Mouse (Mus musculus): ENCODE data around the gene Gm42791. TPM values are rescaled to one million over a fixed set of nuclear protein-coding genes. Genes with fewer than 3 reads are reported as not detected.
A peak's percentile ranks its signal among the peaks of the same experiment; 100 is the strongest.

Gm42791 gene
- polyA plus RNA-seq, 1 experiment from 2014 or later = 1.0 TPM

DNA sequence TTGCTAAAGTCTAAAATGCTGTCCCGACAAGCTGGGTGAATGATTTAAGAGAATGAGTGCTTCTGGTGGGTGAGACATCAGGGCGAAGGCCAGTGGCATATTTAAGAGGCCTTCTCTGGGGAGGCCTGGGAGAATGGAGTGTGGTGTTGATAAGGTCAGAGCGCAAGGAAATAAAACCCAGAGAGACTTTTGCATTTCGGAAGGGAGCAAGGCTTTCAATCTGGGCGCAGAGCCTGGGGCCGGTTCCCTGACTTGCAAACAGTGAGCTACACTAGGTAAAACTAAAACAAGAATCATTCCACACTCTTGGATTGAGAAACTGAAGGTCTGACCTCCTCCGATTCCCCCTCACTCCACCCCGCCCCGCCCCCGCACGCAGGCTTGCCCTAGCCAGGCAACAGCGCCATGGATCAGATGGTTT lies 4.0 kb downstream of the Gm42791 start:
- ATAC-seq = no peak
- Histone ChIP-seq H3K4me2 (ENCODE audit: low read depth, low read length) (peak overlapping the region; percentile 28), H3K4me1 (ENCODE audit: control insufficient read depth, insufficient read depth, low read length) (peaks cover 12% of the 10 kb centered on the region), H3K4me3 (ENCODE audit: low read length) (no peak overlapping the region; the same call in 1 of the 2 replicates), H3K9me3 (ENCODE audit: control insufficient read depth, low read length) (0 out of 2 replicates have a peak, but pooled peaks cover 8% of the 10 kb centered on the region), H3K36me3 (ENCODE audit: control insufficient read depth, insufficient read depth, low read length) (peaks cover 3% of the 10 kb centered on the region; the same call in 1 of the 2 replicates), H3K27ac (ENCODE audit: low read length) (0 out of 2 replicates have a peak overlapping the region, but pooled peaks have one; percentile 7), H3K9ac (ENCODE audit: low read depth, low read length) (peak overlapping the region; percentile 32; the same call in 1 of the 2 replicates), H3K27me3 (replicated peaks; ENCODE audit: control insufficient read depth, insufficient read depth, low read length) (no peaks in the 10 kb centered on the region)
- 63% methylated on average over 12 of the region's 12 CpGs for WGBS

DNA sequence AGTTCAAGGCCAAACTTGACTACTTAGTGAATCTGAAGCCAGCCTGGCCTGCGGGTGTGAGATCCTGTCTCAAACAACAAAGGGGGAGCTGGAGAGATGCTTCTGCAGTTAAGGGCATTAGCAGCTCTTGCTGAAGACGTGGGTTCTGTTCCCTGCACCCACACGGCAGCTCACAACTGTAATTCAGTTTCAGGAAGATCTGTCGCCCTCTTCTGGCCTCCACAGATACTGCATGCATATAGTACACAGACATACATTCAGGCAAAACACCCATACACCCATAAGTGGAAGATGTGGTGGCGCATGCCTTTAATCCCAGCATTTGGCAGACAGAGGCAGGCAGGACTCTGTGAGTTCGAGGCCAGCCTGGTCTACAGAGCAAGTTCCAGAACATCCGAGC lies 5.5 kb downstream of the Gm42791 start:
- WGBS = 86% methylated on average over 7 of the region's 7 CpGs
- no peak overlapping the region for H3K4me3 ChIP-seq (ENCODE audit: low read length)
- ATAC-seq = no peak

DNA sequence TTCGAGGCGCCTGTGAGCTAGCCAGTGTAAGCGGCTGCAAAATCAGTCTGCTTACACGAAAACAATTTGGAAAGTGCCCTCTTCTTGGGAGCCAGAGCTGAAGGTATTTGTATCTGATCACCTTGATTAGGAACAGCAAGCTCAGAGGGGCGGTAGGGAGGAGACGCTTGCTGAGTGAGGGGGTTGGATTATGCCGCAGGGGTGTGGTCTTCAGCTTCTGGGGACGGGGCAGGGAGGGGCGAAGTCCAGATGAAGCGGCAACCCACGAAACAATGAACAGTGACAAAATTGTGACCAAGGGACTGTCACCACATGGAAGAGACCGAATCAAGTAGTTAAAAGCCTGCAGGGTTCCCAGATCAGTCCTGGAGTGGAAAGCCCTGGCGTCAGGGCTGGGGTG lies 10.0 kb downstream of the Gm42791 start:
- Histone ChIP-seq H3K4me2 (ENCODE audit: low read depth, low read length) (no peak overlapping the region), H3K27me3 (replicated peaks; ENCODE audit: control insufficient read depth, insufficient read depth, low read length) (no peaks in the 10 kb centered on the region), H3K4me3 (ENCODE audit: low read length) (no peak overlapping the region), H3K4me1 (ENCODE audit: control insufficient read depth, insufficient read depth, low read length) (no peaks in the 10 kb centered on the region), H3K9ac (ENCODE audit: low read depth, low read length) (no peak overlapping the region), H3K36me3 (ENCODE audit: control insufficient read depth, insufficient read depth, low read length) (peaks cover 3% of the 10 kb centered on the region; the same call in 1 of the 2 replicates), H3K9me3 (ENCODE audit: control insufficient read depth, low read length) (peaks cover 10% of the 10 kb centered on the region; the same call in 1 of the 2 replicates), H3K27ac (ENCODE audit: low read length) (no peak overlapping the region)
- 34% methylated on average over 13 of the region's 13 CpGs for WGBS
- no peak for ATAC-seq

More for the DNA sequence above, 5.5 kb downstream of the Gm42791 start:
- peaks cover 3% of the 10 kb centered on the region; the same call in 1 of the 2 replicates for H3K36me3 ChIP-seq (ENCODE audit: control insufficient read depth, insufficient read depth, low read length)
- 0 out of 2 replicates have a peak, but pooled peaks cover 8% of the 10 kb centered on the region for H3K9me3 ChIP-seq (ENCODE audit: control insufficient read depth, low read length)
- peaks cover 7% of the 10 kb centered on the region for H3K4me1 ChIP-seq (ENCODE audit: control insufficient read depth, insufficient read depth, low read length)
- no peak overlapping the region for H3K9ac ChIP-seq (ENCODE audit: low read depth, low read length)
- no peaks in the 10 kb centered on the region for H3K27me3 ChIP-seq (replicated peaks; ENCODE audit: control insufficient read depth, insufficient read depth, low read length)
- H3K4me2 ChIP-seq (ENCODE audit: low read depth, low read length) = no peak overlapping the region
- H3K27ac ChIP-seq (ENCODE audit: low read length) = no peak overlapping the region

DNA sequence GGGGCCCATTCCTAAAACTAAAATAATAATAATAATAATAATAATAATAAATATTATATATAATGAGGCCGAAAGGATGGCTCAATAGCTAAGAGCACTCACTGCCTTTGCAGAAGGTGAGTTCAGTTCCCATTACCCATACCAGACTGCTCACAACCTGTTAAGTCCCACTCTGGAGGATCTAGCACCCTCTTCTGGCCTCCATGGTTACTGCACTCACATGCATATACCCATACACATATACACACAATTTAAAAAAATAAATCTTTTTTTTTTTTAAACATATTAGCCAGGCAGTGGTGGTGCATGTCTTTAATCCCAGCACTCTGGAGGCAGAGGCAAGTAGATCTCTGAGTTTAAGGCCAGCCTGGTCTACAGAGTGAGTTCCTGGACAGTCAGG lies 11.3 kb downstream of the Gm42791 start:
- H3K4me2 ChIP-seq (ENCODE audit: low read depth, low read length) = no peak overlapping the region
- no peak overlapping the region for H3K27ac ChIP-seq (ENCODE audit: low read length)
- no peaks in the 10 kb centered on the region for H3K4me1 ChIP-seq (ENCODE audit: control insufficient read depth, insufficient read depth, low read length)
- no peaks in the 10 kb centered on the region for H3K27me3 ChIP-seq (replicated peaks; ENCODE audit: control insufficient read depth, insufficient read depth, low read length)
- WGBS = 93% methylated on average over 1 of the region's 1 CpGs
- H3K9ac ChIP-seq (ENCODE audit: low read depth, low read length) = no peak overlapping the region
- H3K36me3 ChIP-seq (ENCODE audit: control insufficient read depth, insufficient read depth, low read length) = peaks cover 3% of the 10 kb centered on the region; the same call in 1 of the 2 replicates
- no peak for ATAC-seq
- H3K4me3 ChIP-seq (ENCODE audit: low read length) = no peak overlapping the region
- peaks cover 7% of the 10 kb centered on the region; the same call in 1 of the 2 replicates for H3K9me3 ChIP-seq (ENCODE audit: control insufficient read depth, low read length)

GRCm38 (mm10) chr5:148983108-148983664 lies 11.8 kb downstream of the Gm42791 start:
- Histone ChIP-seq H3K9me3 (ENCODE audit: control insufficient read depth, low read length) (peaks cover 7% of the 10 kb centered on the region; the same call in 1 of the 2 replicates), H3K27ac (ENCODE audit: low read length) (no peak overlapping the region), H3K4me3 (ENCODE audit: low read length) (no peak overlapping the region), H3K36me3 (ENCODE audit: control insufficient read depth, insufficient read depth, low read length) (peaks cover 3% of the 10 kb centered on the region; the same call in 1 of the 2 replicates), H3K9ac (ENCODE audit: low read depth, low read length) (no peak overlapping the region), H3K4me2 (ENCODE audit: low read depth, low read length) (no peak overlapping the region), H3K4me1 (ENCODE audit: control insufficient read depth, insufficient read depth, low read length) (no peaks in the 10 kb centered on the region), H3K27me3 (replicated peaks; ENCODE audit: control insufficient read depth, insufficient read depth, low read length) (no peaks in the 10 kb centered on the region)
- no peak for ATAC-seq
- WGBS = 76% methylated on average over 12 of the region's 12 CpGs

DNA sequence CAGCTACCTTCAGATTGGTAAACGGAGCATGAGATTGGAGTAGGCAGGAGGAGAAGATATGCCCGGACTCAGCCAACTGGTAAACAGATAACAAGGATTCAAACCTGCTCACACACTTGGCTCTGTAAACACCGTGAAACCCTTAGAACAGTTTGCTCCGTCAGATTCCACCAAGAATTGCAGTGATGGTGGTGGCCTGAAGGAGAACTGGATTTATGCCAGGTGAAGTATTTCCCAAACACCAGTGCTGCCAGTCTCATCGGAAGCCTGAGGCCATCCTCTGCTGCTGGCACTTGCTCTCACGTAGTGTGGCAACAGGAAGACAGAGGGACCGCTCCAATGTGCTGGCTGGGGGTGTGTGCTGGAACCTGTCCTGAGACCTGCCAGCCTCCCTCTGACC lies 12.6 kb downstream of the Gm42791 start:
- Histone ChIP-seq H3K27ac (ENCODE audit: low read length) (no peak overlapping the region), H3K4me2 (ENCODE audit: low read depth, low read length) (no peak overlapping the region), H3K4me3 (ENCODE audit: low read length) (no peak overlapping the region), H3K9me3 (ENCODE audit: control insufficient read depth, low read length) (peaks cover 3% of the 10 kb centered on the region; the same call in 1 of the 2 replicates), H3K4me1 (ENCODE audit: control insufficient read depth, insufficient read depth, low read length) (peaks cover 7% of the 10 kb centered on the region), H3K9ac (ENCODE audit: low read depth, low read length) (no peak overlapping the region), H3K27me3 (replicated peaks; ENCODE audit: control insufficient read depth, insufficient read depth, low read length) (no peaks in the 10 kb centered on the region), H3K36me3 (ENCODE audit: control insufficient read depth, insufficient read depth, low read length) (no peaks in the 10 kb centered on the region)
- 85% methylated on average over 7 of the region's 7 CpGs for WGBS
- no peak for ATAC-seq

DNA sequence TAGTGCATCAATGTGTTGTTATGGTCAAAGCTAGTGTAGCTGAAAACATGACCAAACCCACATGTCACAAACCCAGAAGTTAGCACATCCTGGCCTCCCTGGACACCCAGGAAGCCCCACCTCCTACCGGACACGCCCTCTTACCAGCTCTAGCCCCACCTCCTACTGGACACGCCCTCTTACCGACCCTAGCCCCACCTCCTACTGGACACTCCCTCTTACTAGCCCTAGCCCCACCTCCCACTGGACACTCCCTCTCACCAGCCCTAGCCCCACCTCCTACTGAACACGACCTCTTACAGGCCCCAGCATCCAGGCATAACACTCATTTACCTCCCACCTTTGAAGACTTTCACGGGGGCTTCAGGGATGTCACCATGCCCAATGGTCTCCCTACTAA lies 14.3 kb downstream of the Gm42791 start:
- no peak overlapping the region for H3K4me3 ChIP-seq (ENCODE audit: low read length)
- 48% methylated on average over 6 of the region's 6 CpGs for WGBS
- 0 out of 2 replicates have a peak, but pooled peaks have one; percentile 17 for ATAC-seq

DNA sequence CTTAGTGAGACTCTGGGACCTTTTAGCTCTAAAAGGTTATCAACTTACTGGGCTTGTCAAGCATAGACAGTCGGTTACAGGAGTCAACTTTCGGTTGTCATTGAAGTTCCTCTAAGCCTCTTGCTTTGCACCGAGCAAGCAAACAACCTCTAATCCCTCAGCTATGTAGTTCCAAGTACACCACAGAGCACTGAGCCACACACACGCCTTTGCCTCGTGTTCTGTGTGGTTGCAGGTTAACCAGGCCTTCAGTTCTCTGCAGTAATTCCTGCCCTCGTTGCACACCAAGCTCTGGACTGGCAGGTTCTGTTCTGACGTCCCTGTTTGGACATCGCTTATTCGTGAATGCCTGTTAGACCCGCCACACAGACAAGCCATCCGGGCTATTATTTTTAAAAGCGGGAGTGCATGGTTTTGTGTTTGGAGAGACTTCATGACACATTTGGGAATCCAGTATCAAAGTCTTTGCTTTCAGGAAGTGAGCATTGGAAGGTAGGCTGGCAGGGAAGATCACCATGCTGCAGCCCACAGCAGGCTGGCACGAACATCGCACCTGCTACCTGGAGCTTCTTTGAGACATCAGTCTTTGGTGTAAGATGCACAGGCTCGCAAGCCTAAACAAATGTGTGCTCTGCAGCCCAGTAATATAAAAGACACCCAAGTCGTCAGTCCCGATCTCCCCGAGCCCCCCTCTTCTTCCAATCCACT lies 16.3 kb downstream of the Gm42791 start:
- ATAC-seq = peak; percentile 83
- Histone ChIP-seq H3K4me2 (ENCODE audit: low read depth, low read length) (no peak overlapping the region), H3K27ac (ENCODE audit: low read length) (peak overlapping the region; percentile 79), H3K9me3 (ENCODE audit: control insufficient read depth, low read length) (peaks cover under 1% of the 10 kb centered on the region; the same call in 1 of the 2 replicates), H3K4me1 (ENCODE audit: control insufficient read depth, insufficient read depth, low read length) (peaks cover 7% of the 10 kb centered on the region), H3K4me3 (ENCODE audit: low read length) (no peak overlapping the region), H3K9ac (ENCODE audit: low read depth, low read length) (no peak overlapping the region; the same call in 1 of the 2 replicates), H3K36me3 (ENCODE audit: control insufficient read depth, insufficient read depth, low read length) (no peaks in the 10 kb centered on the region), H3K27me3 (replicated peaks; ENCODE audit: control insufficient read depth, insufficient read depth, low read length) (no peaks in the 10 kb centered on the region)
- WGBS = 50% methylated on average over 18 of the region's 18 CpGs

More for the DNA sequence above, 14.3 kb downstream of the Gm42791 start:
- Histone ChIP-seq H3K4me1 (ENCODE audit: control insufficient read depth, insufficient read depth, low read length) (peaks cover 7% of the 10 kb centered on the region), H3K27me3 (replicated peaks; ENCODE audit: control insufficient read depth, insufficient read depth, low read length) (no peaks in the 10 kb centered on the region), H3K27ac (ENCODE audit: low read length) (no peak overlapping the region), H3K9ac (ENCODE audit: low read depth, low read length) (no peak overlapping the region), H3K9me3 (ENCODE audit: control insufficient read depth, low read length) (peaks cover 3% of the 10 kb centered on the region; the same call in 1 of the 2 replicates), H3K36me3 (ENCODE audit: control insufficient read depth, insufficient read depth, low read length) (no peaks in the 10 kb centered on the region), H3K4me2 (ENCODE audit: low read depth, low read length) (no peak overlapping the region)

DNA sequence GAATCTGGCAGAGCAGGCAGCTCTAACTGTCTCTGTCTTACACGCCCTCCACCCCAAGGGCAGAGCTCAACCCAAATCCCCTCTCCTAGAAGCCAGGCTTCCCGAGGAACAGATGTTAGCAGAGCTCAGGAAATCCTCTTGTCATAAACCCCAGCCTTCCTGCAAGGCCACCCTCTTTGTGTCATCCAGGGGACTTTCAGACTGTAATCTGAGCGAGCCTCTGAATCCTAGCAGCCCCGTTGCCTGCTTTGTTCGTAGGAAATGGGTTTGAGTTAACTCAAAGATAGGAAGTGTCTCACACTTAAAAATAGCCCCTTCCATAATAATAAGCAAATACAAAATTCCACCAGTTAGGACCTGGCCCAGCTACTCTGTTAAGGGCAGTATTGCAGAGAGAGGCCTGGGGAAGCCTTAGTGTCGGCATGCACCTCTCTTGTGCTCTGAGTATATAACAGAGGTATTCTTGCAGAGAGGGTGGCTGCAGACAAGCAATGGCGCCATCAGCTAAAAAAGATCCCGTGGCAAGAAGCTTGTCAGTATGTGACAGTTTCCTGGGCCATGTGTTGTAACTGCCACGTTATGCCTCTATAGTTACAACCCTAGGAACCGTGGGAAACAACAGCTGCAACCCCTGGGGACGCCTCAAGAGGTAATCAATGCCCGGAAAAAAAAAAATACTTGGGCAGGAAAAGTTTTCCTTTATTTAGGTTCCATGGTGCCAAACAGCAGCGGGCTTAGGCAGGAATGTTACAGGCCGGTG lies 17.1 kb downstream of the Gm42791 start:
- Histone ChIP-seq H3K27ac (ENCODE audit: low read length) (peak overlapping the region; percentile 79), H3K4me2 (ENCODE audit: low read depth, low read length) (no peak overlapping the region), H3K36me3 (ENCODE audit: control insufficient read depth, insufficient read depth, low read length) (no peaks in the 10 kb centered on the region), H3K4me1 (ENCODE audit: control insufficient read depth, insufficient read depth, low read length) (peaks cover 7% of the 10 kb centered on the region), H3K27me3 (replicated peaks; ENCODE audit: control insufficient read depth, insufficient read depth, low read length) (no peaks in the 10 kb centered on the region), H3K9ac (ENCODE audit: low read depth, low read length) (no peak overlapping the region), H3K9me3 (ENCODE audit: control insufficient read depth, low read length) (no peaks in the 10 kb centered on the region; the same call in 1 of the 2 replicates), H3K4me3 (ENCODE audit: low read length) (no peak overlapping the region)
- 25% methylated on average over 14 of the region's 14 CpGs for WGBS
- ATAC-seq = peak; percentile 38

Measured in intestine, embryonic 16.5 days (tissue).